Comparison of ENCODE assay signal across 9 mouse cellular contexts in the genomic region with DNA sequence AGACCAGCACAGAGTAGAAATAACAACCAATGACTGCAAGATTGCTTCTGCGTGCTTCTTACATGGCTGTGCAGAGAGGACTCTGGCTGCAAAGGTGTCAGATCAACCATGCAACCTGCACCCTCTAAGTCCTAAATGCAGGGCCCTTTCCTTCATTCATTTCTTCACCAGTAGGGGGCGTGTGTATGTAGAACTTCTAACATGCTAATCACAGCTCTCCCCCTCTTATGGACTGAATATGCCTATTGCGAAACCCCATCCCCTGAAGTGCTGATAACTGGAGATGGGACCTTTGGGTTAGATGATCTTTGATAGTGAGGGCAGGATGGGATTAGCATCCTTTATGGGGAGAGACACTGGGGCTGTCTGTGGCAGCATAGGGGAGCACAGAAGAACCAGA.
DNase-seq lines count a peak whose midpoint lies in the region; ATAC-seq and TF ChIP-seq lines count a peak whose summit lies in the region.
"Had no signal": no experiment of that assay in that cellular context is flagged by ENCODE, and none has a peak within 500 bp of the region (broad histone marks: within the 10 kb centered on the region; RNA-seq: fewer than 3 reads in every experiment).

No protein-coding gene starts in this region.

- no peaks in the 10 kb centered on the region for H3K36me3 ChIP-seq in liver, embryonic 14.5 days (replicated peaks; ENCODE audit: control insufficient read depth, insufficient read depth, low read depth)
- H3K36me3 ChIP-seq in liver, embryonic 11.5 days (ENCODE audit: control insufficient read depth, insufficient read depth, low read length), result no peaks in the 10 kb centered on the region
- H3K36me3 ChIP-seq: neural tube, embryonic 12.5 days had no signal

- TF ChIP-seq EP300 in liver, embryonic 14.5 days (IDR thresholded peaks at IDR 0.05; ENCODE audit: low read depth), result no peak

- no peaks in the 10 kb centered on the region for H3K4me1 ChIP-seq in liver, embryonic 14.5 days (replicated peaks; ENCODE audit: control insufficient read depth in 2 of 2, insufficient read depth in 2 of 2, low read length in 1 of 2)
- no peaks in the 10 kb centered on the region for H3K4me1 ChIP-seq in liver, embryonic 11.5 days (replicated peaks; ENCODE audit: control insufficient read depth, insufficient read depth, low read length)
- H3K4me1 ChIP-seq: neural tube, embryonic 12.5 days had no signal

- no peak overlapping the region for H3K4me3 ChIP-seq in liver, embryonic 14.5 days (ENCODE audit: insufficient read depth in 1 of 2, low read depth in 2 of 2, low read length in 2 of 2)
- H3K4me3 ChIP-seq in liver, embryonic 11.5 days (ENCODE audit: low read depth, low read length), result no peak overlapping the region
- H3K4me3 ChIP-seq: neural tube, embryonic 12.5 days had no signal

- ATAC-seq in liver, embryonic 14.5 days (ENCODE audit: insufficient read depth), result no peak
- ATAC-seq in liver, embryonic 11.5 days (replicated peaks; ENCODE audit: low FRiP score), result no peak

- WGBS in liver, embryonic 14.5 days (ENCODE audit: insufficient replicate concordance), result 34% methylated on average over 3 of the region's 3 CpGs
- 51% methylated on average over 3 of the region's 3 CpGs for WGBS in liver, embryonic 11.5 days

- H3K4me2 ChIP-seq in liver, embryonic 14.5 days (ENCODE audit: low read depth), result no peak overlapping the region
- H3K4me2 ChIP-seq in liver, embryonic 11.5 days, result no peak overlapping the region
- H3K4me2 ChIP-seq: neural tube, embryonic 12.5 days had no signal

- DNase-seq in adrenal gland, postnatal 36 days, result peak; percentile 9 to 21
- DNase-seq in adrenal gland, postnatal 4 days (ENCODE audit: low spot score in 2 of 2), result no peak
- DNase-seq in liver, embryonic 14.5 days (ENCODE audit: low read depth in 3 of 3, low spot score in 3 of 3), result peak in 2 of 3 experiments; percentile 9 to 20
- DNase-seq in liver, embryonic 11.5 days (ENCODE audit: low spot score), result no peak
- DNase-seq in embryo, embryonic 10.5 days (ENCODE audit: low spot score), result peak; percentile 63
- DNase-seq in retina, postnatal 1 day, result peak; percentile 60
- DNase-seq in urinary bladder, postnatal 10 days (ENCODE audit: low spot score), result no peak
- no peak for DNase-seq in layer of hippocampus, adult 9-10 months (ENCODE audit: low spot score)

- no peak overlapping the region for H3K27ac ChIP-seq in liver, embryonic 14.5 days
- no peak overlapping the region for H3K27ac ChIP-seq in liver, embryonic 11.5 days (ENCODE audit: low read depth, low read length)
- H3K27ac ChIP-seq: neural tube, embryonic 12.5 days had no signal

- H3K27me3 ChIP-seq in liver, embryonic 14.5 days (ENCODE audit: control insufficient read depth, insufficient read depth, low read length), result no peaks in the 10 kb centered on the region
- H3K27me3 ChIP-seq in liver, embryonic 11.5 days (replicated peaks; ENCODE audit: control insufficient read depth, insufficient read depth, low read length), result no peaks in the 10 kb centered on the region
- H3K27me3 ChIP-seq: neural tube, embryonic 12.5 days had no signal

- H3K9ac ChIP-seq in liver, embryonic 14.5 days (replicated peaks), result no peak overlapping the region
- H3K9ac ChIP-seq in liver, embryonic 11.5 days (ENCODE audit: low read depth, low read length), result no peak overlapping the region
- H3K9ac ChIP-seq: neural tube, embryonic 12.5 days had no signal

- no peaks in the 10 kb centered on the region for H3K9me3 ChIP-seq in liver, embryonic 14.5 days (ENCODE audit: control insufficient read depth, low read length)
- H3K9me3 ChIP-seq in liver, embryonic 11.5 days (ENCODE audit: control insufficient read depth, low read length), result no peaks in the 10 kb centered on the region
- H3K9me3 ChIP-seq: neural tube, embryonic 12.5 days had no signal

- TF ChIP-seq CTCF in liver, embryonic 14.5 days (IDR thresholded peaks at IDR 0.05; ENCODE audit: low read depth), result peak; percentile 63

Comparison
In these comparisons a context has a peak if more than half of its experiments do, and no peak if none do; other contexts are left out.
1. DNase-seq: peak in adrenal gland, postnatal 36 days (2 of 2), liver, embryonic 14.5 days (2 of 3), embryo, embryonic 10.5 days (single experiment) and retina, postnatal 1 day (single experiment); none in adrenal gland, postnatal 4 days (0 of 2), liver, embryonic 11.5 days (single experiment), urinary bladder, postnatal 10 days (single experiment) and layer of hippocampus, adult 9-10 months (single experiment).